ENCODE assay signal across 8 mouse cellular contexts in genomic region chr7:144581559-144582283, GRCm38 (mm10). TPM values are rescaled to one million over a fixed set of nuclear protein-coding genes. Genes with fewer than 3 reads are reported as not detected.
DNase-seq lines count a peak whose midpoint lies in the region; ATAC-seq and TF ChIP-seq lines count a peak whose summit lies in the region.

No protein-coding gene starts in this region.

- peak; percentile 51 for TF ChIP-seq RAD21 in MEL (IDR thresholded peaks at IDR 0.05; ENCODE audit: low read depth, low read length)

- no peaks in the 10 kb centered on the region for H3K9me3 ChIP-seq in MEL (replicated peaks; ENCODE audit: insufficient read depth, low read length)
- no peaks in the 10 kb centered on the region for H3K9me3 ChIP-seq in forebrain, postnatal 0 days (ENCODE audit: low read length)
- no peaks in the 10 kb centered on the region for H3K9me3 ChIP-seq in lung, embryonic 15.5 days

- peak overlapping the region; percentile 76 for H3K9ac ChIP-seq in MEL (ENCODE audit: control insufficient read depth, low read depth, low read length, poor library complexity, severe bottlenecking)
- H3K9ac ChIP-seq in forebrain, postnatal 0 days = peak overlapping the region; percentile 79
- peak overlapping the region; percentile 60 for H3K9ac ChIP-seq in lung, embryonic 15.5 days

- peak; percentile 95 for DNase-seq in MEL (ENCODE audit: low read depth, low spot score)
- DNase-seq in cerebellum, adult 2 months = peak; percentile 61 to 64
- peak; percentile 73 for DNase-seq in forebrain, postnatal 0 days
- DNase-seq in layer of hippocampus, adult 8-10 months (ENCODE audit: low spot score in 2 of 2) = peak; percentile 41 to 54
- peak; percentile 87 for DNase-seq in thymus, postnatal 0 days (ENCODE audit: low spot score)

- H3K4me2 ChIP-seq in forebrain, postnatal 0 days (ENCODE audit: low read depth) = peak overlapping the region; percentile 90
- peak overlapping the region; percentile 73 for H3K4me2 ChIP-seq in lung, embryonic 15.5 days

- WGBS in cerebellum, adult 2 months = under 1% methylated on average over 43 of the region's 43 CpGs
- 5% methylated on average over 43 of the region's 43 CpGs for WGBS in forebrain, postnatal 0 days
- 1% methylated on average over 43 of the region's 43 CpGs for WGBS in lung, embryonic 15.5 days
- under 1% methylated on average over 43 of the region's 43 CpGs for WGBS in olfactory bulb, adult 2 months

- peak; percentile 77 for ATAC-seq in forebrain, postnatal 0 days
- peak; percentile 64 to 77 for ATAC-seq in hematopoietic stem cell, adult 5-6 weeks (replicated peaks in 1 of 2; ENCODE audit: insufficient read depth in 1 of 2, low FRiP score in 2 of 2, low TSS enrichment in 1 of 2, low read depth in 1 of 2, poor library complexity in 2 of 2, severe bottlenecking in 2 of 2)
- ATAC-seq in lung, embryonic 15.5 days (ENCODE audit: borderline replicate concordance, extremely low read depth, low FRiP score, low TSS enrichment) = peak; percentile 91

- H3K36me3 ChIP-seq in MEL (ENCODE audit: control insufficient read depth in 1 of 2, insufficient read depth in 2 of 2, low read length in 2 of 2) = peaks cover 0 to 4% of the 10 kb centered on the region in 2 experiments; a peak in 2 of 4 replicates
- H3K36me3 ChIP-seq in forebrain, postnatal 0 days (ENCODE audit: insufficient read depth) = peaks cover 24% of the 10 kb centered on the region
- H3K36me3 ChIP-seq in lung, embryonic 15.5 days = peaks cover 11% of the 10 kb centered on the region

- peaks cover 8% of the 10 kb centered on the region for H3K79me2 ChIP-seq in MEL (ENCODE audit: control insufficient read depth, insufficient read depth, low read length, poor library complexity)

- peak overlapping the region; percentile 59 to 75 for H3K4me3 ChIP-seq in MEL (ENCODE audit: control insufficient read depth in 1 of 2, insufficient read depth in 1 of 2, low read depth in 2 of 2, low read length in 2 of 2)
- peak overlapping the region; percentile 87 for H3K4me3 ChIP-seq in cerebellum, adult 2 months (replicated peaks; ENCODE audit: insufficient read depth, low read depth, low read length)
- H3K4me3 ChIP-seq in forebrain, postnatal 0 days (ENCODE audit: low read depth, low read length) = peak overlapping the region; percentile 75
- peak overlapping the region; percentile 62 for H3K4me3 ChIP-seq in lung, embryonic 15.5 days
- H3K4me3 ChIP-seq in olfactory bulb, adult 2 months (ENCODE audit: insufficient read depth, low read depth, low read length) = peak overlapping the region; percentile 86

- TF ChIP-seq EP300 in MEL (IDR thresholded peaks at IDR 0.05; ENCODE audit: low read depth in 1 of 2, low read length in 2 of 2) = peak in 1 of 2 experiments; percentile 11; a peak in 1 of 4 replicates

- peak in 1 of 2 experiments; percentile 69; a peak in 1 of 4 replicates for TF ChIP-seq POLR2A in MEL (IDR thresholded peaks at IDR 0.05; ENCODE audit: control insufficient read depth in 1 of 2, insufficient read depth in 1 of 2, low read depth in 1 of 2, low read length in 2 of 2, poor library complexity in 1 of 2)
- TF ChIP-seq POLR2A in cerebellum, adult 2 months (IDR thresholded peaks at IDR 0.05; ENCODE audit: borderline replicate concordance, insufficient read depth, low read length) = no peak
- TF ChIP-seq POLR2A in olfactory bulb, adult 2 months (IDR thresholded peaks at IDR 0.05; ENCODE audit: insufficient read depth, low read depth, low read length) = no peak

- peak overlapping the region; percentile 76 for H3K27ac ChIP-seq in MEL (ENCODE audit: control insufficient read depth, low read depth, low read length)
- no peak overlapping the region for H3K27ac ChIP-seq in cerebellum, adult 2 months (ENCODE audit: insufficient read depth, low read length)
- H3K27ac ChIP-seq in forebrain, postnatal 0 days (ENCODE audit: low read depth, low read length) = peak overlapping the region; percentile 78
- peak overlapping the region; percentile 89 for H3K27ac ChIP-seq in lung, embryonic 15.5 days
- H3K27ac ChIP-seq in olfactory bulb, adult 2 months (ENCODE audit: insufficient read depth, low read depth, low read length) = peak overlapping the region; percentile 57; the same call in 1 of the 2 replicates

- H3K27me3 ChIP-seq in MEL (ENCODE audit: control insufficient read depth in 1 of 2, insufficient read depth in 2 of 2, low read length in 2 of 2) = no peaks in the 10 kb centered on the region
- H3K27me3 ChIP-seq in cerebellum, adult 2 months (ENCODE audit: control insufficient read depth, insufficient read depth, low read length) = no peaks in the 10 kb centered on the region
- H3K27me3 ChIP-seq in forebrain, postnatal 0 days (ENCODE audit: insufficient read depth, low read length) = no peaks in the 10 kb centered on the region
- H3K27me3 ChIP-seq in lung, embryonic 15.5 days = peaks cover 6% of the 10 kb centered on the region; the same call in 1 of the 2 replicates

- TF ChIP-seq CTCF in MEL (IDR thresholded peaks at IDR 0.05 in 2 of 3, conservative IDR thresholded peaks at IDR 0.05 in 1 of 3; ENCODE audit: control insufficient read depth in 1 of 3, insufficient read depth in 1 of 3, low read depth in 2 of 3, low read length in 3 of 3, poor library complexity in 1 of 3, severe bottlenecking in 1 of 3) = peak; percentile 31 to 75 (median 48); a peak in 4 of 6 replicates
- peak; percentile 40; the same call in 1 of the 2 replicates for TF ChIP-seq CTCF in cerebellum, adult 2 months (IDR thresholded peaks at IDR 0.05; ENCODE audit: borderline replicate concordance, insufficient read depth, low read depth, low read length)
- peak; percentile 74 for TF ChIP-seq CTCF in forebrain, postnatal 0 days (IDR thresholded peaks at IDR 0.05; ENCODE audit: low read depth)
- TF ChIP-seq CTCF in olfactory bulb, adult 2 months (IDR thresholded peaks at IDR 0.05; ENCODE audit: insufficient read depth, low read depth, low read length) = 0 out of 2 replicates have a peak, but pooled peaks have one; percentile 14

- H3K4me1 ChIP-seq in MEL (ENCODE audit: control insufficient read depth in 1 of 2, insufficient read depth in 2 of 2, low read length in 2 of 2) = peaks cover 3 to 15% of the 10 kb centered on the region in 2 experiments
- no peaks in the 10 kb centered on the region for H3K4me1 ChIP-seq in cerebellum, adult 2 months (ENCODE audit: control insufficient read depth, insufficient read depth, low read length)
- H3K4me1 ChIP-seq in forebrain, postnatal 0 days (ENCODE audit: insufficient read depth) = peaks cover 14% of the 10 kb centered on the region
- H3K4me1 ChIP-seq in lung, embryonic 15.5 days = peaks cover 20% of the 10 kb centered on the region
- peaks cover 15% of the 10 kb centered on the region for H3K4me1 ChIP-seq in olfactory bulb, adult 2 months (ENCODE audit: control insufficient read depth, insufficient read depth, low read length)

TF ChIP-seq in MEL, 35 proteins besides CTCF, POLR2A, EP300 and RAD21 (continues in another document):
- peak; percentile 54 for TF ChIP-seq SMC3 (IDR thresholded peaks at IDR 0.05; ENCODE audit: low read depth, low read length)
- TF ChIP-seq NELFE (IDR thresholded peaks at IDR 0.05; ENCODE audit: low read depth, low read length) = no peak
- TF ChIP-seq RCOR1 (IDR thresholded peaks at IDR 0.05; ENCODE audit: low read depth, low read length) = no peak
- TF ChIP-seq MAZ (IDR thresholded peaks at IDR 0.05; ENCODE audit: low read depth, low read length) = no peak; the same call in 1 of the 2 replicates
- TF ChIP-seq MEF2A (IDR thresholded peaks at IDR 0.05; ENCODE audit: extremely low read depth, insufficient replicate concordance, low read depth, low read length, poor library complexity, severe bottlenecking) = no peak
- TF ChIP-seq HCFC1 (IDR thresholded peaks at IDR 0.05; ENCODE audit: low read depth, low read length) = peak; percentile 70; the same call in 1 of the 2 replicates
- 0 out of 2 replicates have a peak, but pooled peaks have one; percentile 45 for TF ChIP-seq CHD1 (IDR thresholded peaks at IDR 0.05; ENCODE audit: low read depth, low read length)
- peak; percentile 87 for TF ChIP-seq MAX (IDR thresholded peaks at IDR 0.05; ENCODE audit: low read length)
- TF ChIP-seq ELF1 (IDR thresholded peaks at IDR 0.05; ENCODE audit: low read depth, low read length) = peak; percentile 73
- peak; percentile 66 for TF ChIP-seq TAL1 (IDR thresholded peaks at IDR 0.05; ENCODE audit: low read length)
- TF ChIP-seq TBP (IDR thresholded peaks at IDR 0.05; ENCODE audit: low read depth, low read length) = 0 out of 2 replicates have a peak, but pooled peaks have one; percentile 3

RNA-seq across cellular contexts. Expression of gene Fadd, which starts 0.5 kb away (rescaled TPM):
- total RNA-seq in MEL (2012; rRNA removed) = 6.3 and 7.2 TPM in 2 replicates
- 10 to 100 TPM in 1 of 2 experiments, not detected in 1; 11.6 TPM for polyA plus RNA-seq in MEL (2012; ENCODE audit: insufficient read depth in 1 of 2, insufficient read length in 2 of 2, low read depth in 1 of 2, low replicate concordance in 2 of 2, missing spikeins in 1 of 2)
- polyA plus RNA-seq in cerebellum, adult 2 months (2012; rRNA removed) = 3.3 TPM in 2 replicates
- 2.6 and 2.7 TPM in 2 replicates for total RNA-seq in forebrain, postnatal 0 days (2014; rRNA removed)
- polyA plus RNA-seq in forebrain, postnatal 0 days (2015; fragmentation: Nextera tagmentation; extraction: Ambion mirVana) = 2.5 and 3.0 TPM in 2 replicates
- 5.1 and 7.4 TPM in 2 replicates for total RNA-seq in hematopoietic stem cell, adult 5-6 weeks (2017)
- total RNA-seq in layer of hippocampus, adult 8-10 months (2022) = 1 to 10 TPM; 1.9 to 3.4 (median 2.8) TPM
- 12.4 and 12.5 TPM in 2 replicates for polyA plus RNA-seq in lung, embryonic 15.5 days (2015; fragmentation: Nextera tagmentation; extraction: Ambion mirVana)
- not detected in 2 replicates for polyA plus RNA-seq in olfactory bulb, adult 2 months (2012; ENCODE audit: insufficient read depth, insufficient read length, low replicate concordance, missing spikeins)
- polyA plus RNA-seq in thymus, postnatal 0 days (2015; fragmentation: Nextera tagmentation; extraction: Ambion mirVana) = 8.3 and 10.0 TPM in 2 replicates

RNA-seq across cellular contexts. Expression of gene Ppfia1, which starts 28.2 kb away (rescaled TPM):
- 38.5 and 43.1 TPM in 2 replicates for total RNA-seq in MEL (2012; rRNA removed)
- 10 to 100 TPM in 1 of 2 experiments, not detected in 1; 53.1 TPM for polyA plus RNA-seq in MEL (2012; ENCODE audit: insufficient read depth in 1 of 2, insufficient read length in 2 of 2, low read depth in 1 of 2, low replicate concordance in 2 of 2, missing spikeins in 1 of 2)
- polyA plus RNA-seq in cerebellum, adult 2 months (2012; rRNA removed) = 77.6 and 79.6 TPM in 2 replicates
- 32.2 and 53.8 TPM in 2 replicates for total RNA-seq in forebrain, postnatal 0 days (2014; rRNA removed)
- 12.0 and 15.2 TPM in 2 replicates for polyA plus RNA-seq in forebrain, postnatal 0 days (2015; fragmentation: Nextera tagmentation; extraction: Ambion mirVana)
- 55.6 and 58.6 TPM in 2 replicates for total RNA-seq in hematopoietic stem cell, adult 5-6 weeks (2017)
- total RNA-seq in layer of hippocampus, adult 8-10 months (2022) = 10 to 100 TPM; 37.1 to 43.4 (median 40.3) TPM
- 33.8 and 35.6 TPM in 2 replicates for polyA plus RNA-seq in lung, embryonic 15.5 days (2015; fragmentation: Nextera tagmentation; extraction: Ambion mirVana)
- 386 TPM in 1 of 2 replicates, not detected in the other for polyA plus RNA-seq in olfactory bulb, adult 2 months (2012; ENCODE audit: insufficient read depth, insufficient read length, low replicate concordance, missing spikeins)
- 26.0 and 27.0 TPM in 2 replicates for polyA plus RNA-seq in thymus, postnatal 0 days (2015; fragmentation: Nextera tagmentation; extraction: Ambion mirVana)

Comparison
In these comparisons a context has a peak if more than half of its experiments do, and no peak if none do; other contexts are left out.
1. CTCF ChIP-seq: peak in every context shown above with its lines; median percentile 74 in forebrain, postnatal 0 days; 48 in MEL; 40 in cerebellum, adult 2 months; 14 in olfactory bulb, adult 2 months.